Mouse (Mus musculus): Measurements from ENCODE around the gene Nudt2.
A peak's percentile ranks its signal among the peaks of the same experiment; 100 is the strongest.
"Not testable (repeated sequence)": the region's sequence is repeated elsewhere in the genome, so short reads cannot be mapped to it uniquely, and the experiment has no call there.

Nudt2 gene

DNA sequence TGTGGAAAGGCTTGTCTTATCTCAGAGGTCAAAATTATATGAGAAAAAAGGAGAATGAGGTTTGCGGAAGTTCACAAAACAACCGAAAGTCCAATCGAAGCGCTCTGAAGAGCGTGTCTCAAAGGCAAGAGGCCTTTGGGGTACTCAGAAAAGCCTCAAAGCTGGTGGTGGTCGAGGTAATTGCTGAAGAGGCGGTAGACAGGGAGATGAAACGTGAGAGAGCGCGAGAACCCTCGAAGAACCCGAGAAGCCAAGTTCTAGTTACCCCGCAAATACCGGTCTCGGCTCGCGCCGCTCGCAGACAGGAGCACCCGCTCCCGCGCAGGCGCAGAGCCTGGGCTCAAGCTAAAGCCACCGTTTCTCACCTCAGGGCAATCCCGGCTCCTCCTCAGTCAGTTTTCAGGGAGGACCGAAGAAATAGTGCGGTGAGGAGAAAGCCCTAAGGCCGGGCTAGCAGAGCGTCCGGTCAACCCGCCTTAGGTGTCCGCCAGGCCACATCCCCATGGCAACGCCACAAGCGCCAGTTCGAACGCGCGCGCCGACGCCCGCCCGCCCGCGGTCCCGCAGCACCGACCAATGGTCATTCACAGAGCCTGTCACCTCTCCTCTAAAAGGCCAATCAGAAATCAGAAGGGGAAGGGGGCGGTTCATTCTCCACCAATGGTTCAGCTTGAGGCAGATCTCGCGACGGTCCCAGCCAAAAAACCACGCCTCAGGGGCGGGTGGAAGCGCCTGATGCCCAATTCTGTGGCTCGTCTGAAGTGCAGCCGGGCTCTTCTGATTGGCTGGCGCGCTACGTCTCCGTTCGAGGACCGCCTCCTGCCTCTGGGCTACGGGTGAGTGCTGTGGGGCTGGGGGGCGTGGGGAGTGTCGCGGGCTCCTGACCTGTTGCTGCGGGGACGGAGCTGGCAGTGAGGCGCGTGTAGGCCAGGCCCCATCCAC, at the start of gene Nudt2, which contains the start of gene Kif24:
TSS of gene Nudt2 (plus strand) at position 807 of the 942 bp plus-strand sequence.
TSS of gene Kif24 (minus strand) at position 543 of the 942 bp plus-strand sequence.
- DNase-seq: peak; percentile 99

- DNase-seq: no peak
Observed at GRCm38 (mm10) chr4:41416966-41417365, 48.0 kb upstream of the Nudt2 start.

DNA sequence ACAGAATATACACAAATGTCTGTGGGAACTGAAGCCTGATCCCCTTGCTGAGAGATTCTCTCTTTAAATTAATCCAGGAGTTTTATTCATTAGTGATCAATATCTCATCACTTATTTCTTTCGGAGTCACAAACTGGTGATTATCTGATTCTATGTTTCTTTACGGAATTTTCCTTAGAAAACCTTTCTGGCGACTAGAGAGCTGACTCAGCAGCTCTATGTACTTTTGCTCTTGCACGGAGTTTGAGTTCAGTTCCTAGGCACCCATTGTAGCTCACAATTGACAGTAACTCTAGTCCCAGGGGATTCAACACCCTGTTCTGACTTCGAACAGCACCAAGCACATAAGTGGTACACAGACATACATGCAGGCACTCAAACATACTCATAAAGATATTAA, 26.0 kb upstream of the Nudt2 start:
- DNase-seq: no peak

DNA sequence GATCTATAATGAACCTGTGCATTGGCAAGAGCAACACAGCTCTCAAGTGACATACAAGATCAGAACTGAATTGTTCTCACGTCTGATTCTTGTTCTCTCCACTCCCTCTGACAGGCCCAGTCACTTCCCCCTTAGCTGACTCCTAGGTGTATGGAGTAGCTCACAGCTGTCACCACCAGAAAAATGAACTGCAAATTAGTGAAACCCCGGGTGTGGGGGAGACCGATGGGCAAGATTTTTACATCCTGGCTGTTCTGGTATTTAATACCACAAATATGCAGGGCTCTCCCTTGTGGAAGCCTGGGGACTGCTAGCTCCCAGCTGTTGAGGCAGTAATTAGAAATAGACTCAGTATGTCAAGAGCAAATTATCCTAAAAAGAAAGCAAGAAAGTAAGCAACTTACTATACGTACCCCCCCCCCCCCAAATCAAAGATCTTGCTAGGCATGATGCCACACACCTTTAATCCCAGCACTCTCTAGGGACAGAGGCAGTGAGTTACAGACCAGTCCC, 22.1 kb upstream of the Nudt2 start:
- no peak for DNase-seq

- no peak for DNase-seq
Observed at GRCm38 (mm10) chr4:41447595-41447994, 17.4 kb upstream of the Nudt2 start.

DNA sequence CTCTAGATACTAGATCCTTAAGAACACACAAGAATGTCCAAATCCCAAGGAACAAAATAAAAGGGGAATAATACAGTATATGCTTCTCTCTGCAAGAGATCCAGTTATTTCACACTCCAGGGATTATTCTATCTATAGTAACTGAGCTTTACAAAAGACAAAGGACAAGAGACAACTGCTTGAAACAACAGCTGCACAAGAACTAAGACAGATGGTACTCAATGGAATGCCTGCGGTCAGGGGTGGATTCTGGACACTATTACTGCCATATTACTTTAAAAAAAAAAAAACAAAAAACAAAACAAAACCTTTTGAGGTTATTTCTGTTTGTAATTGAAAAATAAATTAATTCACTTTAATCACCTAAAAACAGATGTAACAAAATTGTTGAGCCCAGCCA, 4.3 kb upstream of the Nudt2 start:
- no peak for DNase-seq

- DNase-seq: not testable (repeated sequence)
Observed at GRCm38 (mm10) chr4:41463051-41463738, 1.8 kb upstream of the Nudt2 start.

- peak; percentile 42 for DNase-seq
Observed at GRCm38 (mm10) chr4:41465287-41465665, 325 bp downstream of the Nudt2 start.

GRCm38 (mm10) chr4:41468396-41469080, 3.6 kb downstream of the Nudt2 start:
- peak; percentile 79 for DNase-seq

- DNase-seq: peak; percentile 27
Observed at GRCm38 (mm10) chr4:41469199-41469598, 4.2 kb downstream of the Nudt2 start.

- DNase-seq: no peak
Observed at GRCm38 (mm10) chr4:41470051-41470683, 5.2 kb downstream of the Nudt2 start.

DNA sequence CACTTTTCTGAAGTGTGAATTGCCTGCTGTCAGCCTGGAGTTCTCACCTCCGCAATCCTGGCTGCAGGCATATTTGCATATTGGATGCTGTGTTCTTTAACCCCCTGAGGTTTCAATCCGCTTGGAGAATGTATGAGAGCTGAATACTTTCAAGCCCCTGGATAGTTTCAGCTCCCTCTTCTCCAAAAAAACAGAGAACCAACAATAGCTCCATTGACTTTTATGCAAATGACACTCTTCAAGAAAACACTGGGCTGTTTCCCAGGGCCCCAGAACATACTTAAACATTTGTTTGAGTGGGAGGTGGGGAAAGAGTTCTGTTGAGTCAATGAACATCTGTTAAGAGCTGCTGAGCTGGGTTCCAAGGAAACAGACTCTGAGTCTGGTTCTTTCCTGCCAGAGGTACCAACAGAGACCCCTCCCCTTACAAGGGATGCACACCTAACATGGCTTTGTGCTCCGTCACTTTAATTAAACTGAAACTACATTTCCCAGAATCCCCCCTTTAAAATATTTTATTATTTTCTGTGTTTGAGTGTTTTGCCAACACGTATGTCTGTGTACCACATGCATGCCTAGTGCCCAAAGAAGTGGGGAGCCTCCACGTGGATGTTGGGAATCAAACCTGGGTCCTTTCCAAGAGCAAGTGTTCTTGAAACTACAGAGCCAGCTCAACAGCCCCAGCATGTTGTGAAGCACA, 5.9 kb downstream of the Nudt2 start:
- peak; percentile 39 for DNase-seq

- DNase-seq: no peak
Observed at GRCm38 (mm10) chr4:41471384-41471689, 6.4 kb downstream of the Nudt2 start.

- no peak for DNase-seq
Observed at GRCm38 (mm10) chr4:41477648-41478160, 12.8 kb downstream of the Nudt2 start.

DNA sequence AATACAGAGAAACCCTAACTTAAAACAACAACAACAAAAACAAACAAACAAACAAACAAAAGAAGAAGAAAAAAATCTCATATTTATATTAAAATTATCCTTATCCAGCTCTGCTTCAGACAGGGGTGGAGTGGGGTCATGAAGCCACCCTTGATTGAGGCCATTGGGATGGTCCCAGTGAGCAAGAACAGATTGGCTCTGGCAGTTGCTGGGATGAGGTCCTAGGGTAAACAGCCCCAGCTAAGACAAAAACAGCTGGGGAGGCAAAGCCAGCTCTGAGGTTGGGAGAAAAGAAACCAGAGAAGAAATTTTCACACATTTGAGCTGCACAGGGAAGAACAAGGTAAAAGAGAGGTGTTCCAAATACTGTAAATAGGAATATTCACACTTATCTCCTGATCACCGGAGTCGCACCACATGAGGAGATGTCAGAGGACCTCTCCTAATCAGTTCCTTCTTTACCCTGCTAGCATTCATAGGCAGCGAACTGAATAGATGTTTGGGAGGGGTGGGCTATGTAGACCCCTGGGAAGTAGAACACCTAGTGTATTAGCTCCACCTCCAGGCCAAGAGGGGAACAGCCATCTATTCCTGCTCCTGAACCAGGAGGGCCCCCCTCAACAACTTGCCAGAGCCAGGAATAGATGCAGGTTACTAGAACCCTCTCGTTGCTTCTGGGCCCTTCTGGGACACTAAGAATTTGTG, 14.0 kb downstream of the Nudt2 start:
- DNase-seq: peak; percentile 33

GRCm38 (mm10) chr4:41479456-41479804, 14.5 kb downstream of the Nudt2 start:
- no peak for DNase-seq

GRCm38 (mm10) chr4:41480254-41480653, 15.3 kb downstream of the Nudt2 start:
- DNase-seq: no peak

DNA sequence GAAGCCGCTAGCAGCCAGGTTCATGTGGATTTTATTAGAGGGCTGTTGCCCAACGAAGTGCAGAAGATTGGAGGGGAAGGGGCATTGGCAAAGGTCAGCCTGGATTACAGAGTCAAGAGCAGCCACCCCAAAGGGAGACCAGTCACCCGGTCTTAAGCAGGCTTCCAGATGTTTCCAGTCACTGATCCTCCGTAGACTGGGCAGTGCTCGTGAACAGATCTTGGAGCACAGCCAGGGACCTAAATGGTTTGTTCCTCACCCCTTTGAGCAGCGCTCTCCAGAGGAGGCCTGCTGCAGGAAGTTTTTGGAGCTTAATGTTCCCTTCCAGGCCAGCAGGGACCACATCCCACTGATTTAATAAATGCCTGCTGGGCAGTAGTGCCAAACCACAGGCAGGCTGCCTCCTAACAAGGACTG, 16.7 kb downstream of the Nudt2 start:
- peak; percentile 56 for DNase-seq

- DNase-seq: no peak
Observed at GRCm38 (mm10) chr4:41492951-41493350, 28.0 kb downstream of the Nudt2 start.

DNA sequence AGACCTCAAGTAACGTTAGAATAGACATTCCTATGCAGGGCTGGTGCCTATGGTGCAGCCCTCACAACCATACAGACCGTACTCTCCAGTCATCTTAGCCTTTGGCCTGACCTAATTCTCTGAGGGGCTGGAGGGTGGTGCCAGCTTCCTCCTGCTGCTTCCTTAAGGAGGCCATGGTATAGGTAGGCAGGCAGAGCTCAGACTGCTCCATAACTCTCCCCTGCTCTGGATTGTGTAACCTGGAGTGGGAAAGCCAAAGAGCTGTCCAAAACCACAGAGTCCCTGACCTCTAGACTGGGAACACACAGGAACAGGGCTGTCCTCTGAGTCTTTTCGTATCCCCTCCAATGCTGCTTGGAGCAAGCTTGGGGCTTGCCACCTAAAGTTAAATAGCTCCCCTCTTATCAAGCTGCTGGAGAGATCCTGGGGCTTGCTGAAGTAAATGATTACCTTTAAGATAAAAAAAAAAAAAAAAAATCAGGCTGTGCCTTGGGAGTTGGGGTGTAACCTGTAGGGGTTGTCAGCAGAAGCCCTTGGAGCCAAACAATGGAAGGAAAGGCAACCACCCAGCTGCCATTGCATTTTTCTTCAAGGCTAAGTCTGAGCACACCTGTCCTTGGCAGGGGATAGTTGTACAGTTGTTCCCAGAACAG, 28.6 kb downstream of the Nudt2 start:
- no peak for DNase-seq

DNA sequence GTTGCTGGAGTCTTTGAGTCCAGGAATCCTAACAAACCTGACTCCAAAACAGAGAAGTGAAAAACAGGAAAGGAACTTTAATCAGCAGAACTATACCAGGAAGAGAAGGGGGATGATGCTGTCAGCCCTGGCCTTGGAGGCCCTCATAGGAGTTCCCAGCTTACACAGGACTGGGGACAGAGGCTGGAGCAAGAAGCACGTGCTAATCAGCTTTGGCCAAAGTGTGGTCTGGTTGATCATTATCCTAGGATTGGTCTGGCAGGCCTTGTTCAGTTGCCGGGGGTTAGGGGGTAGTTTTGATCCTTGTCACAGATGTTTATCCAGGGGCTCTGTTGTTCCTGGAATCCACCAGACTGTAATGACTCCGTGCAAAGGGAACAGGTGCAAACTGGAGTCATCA, 29.4 kb downstream of the Nudt2 start:
- DNase-seq: no peak

Measured in embryo, embryonic 11 days (tissue).